Mouse (Mus musculus): ENCODE results near the gene Stambpl1.

The Stambpl1 gene

DNA sequence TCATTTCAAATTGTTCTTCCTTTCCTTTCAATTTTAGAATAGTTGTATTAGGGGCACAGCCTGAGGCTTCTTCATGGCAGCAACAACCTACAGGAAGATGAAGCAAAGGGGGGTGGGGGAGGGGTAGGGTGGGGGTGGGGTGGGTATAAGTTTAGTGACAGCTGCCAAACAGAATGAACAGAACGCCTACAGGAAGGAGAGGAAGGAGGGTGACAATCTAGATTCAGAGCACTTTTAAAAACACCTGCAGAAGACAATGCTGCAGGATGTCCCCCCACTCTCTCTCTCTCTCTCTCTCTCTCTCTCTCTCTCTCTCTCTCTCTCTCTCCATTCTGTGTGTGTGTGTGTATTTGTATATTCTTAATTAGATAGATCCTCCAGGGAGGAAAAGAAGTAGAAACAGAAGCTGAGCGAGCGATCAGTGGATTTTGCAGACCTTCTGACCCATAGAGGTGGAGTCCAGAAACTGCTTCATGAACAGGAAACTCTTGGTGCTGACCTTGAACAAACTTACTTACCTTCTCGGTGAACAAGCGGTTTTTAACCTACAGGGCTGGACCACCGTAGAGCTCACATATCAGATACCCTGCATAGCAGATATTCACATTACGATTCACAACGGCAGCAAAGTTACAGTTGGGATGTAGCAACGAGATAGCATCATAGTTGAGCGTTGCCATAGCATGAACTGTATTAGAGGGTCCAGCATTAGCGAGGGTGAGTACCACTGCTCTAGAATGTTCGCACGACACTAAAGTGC is 95.8 kb downstream of the Stambpl1 start:
- no peak for DNase-seq

DNA sequence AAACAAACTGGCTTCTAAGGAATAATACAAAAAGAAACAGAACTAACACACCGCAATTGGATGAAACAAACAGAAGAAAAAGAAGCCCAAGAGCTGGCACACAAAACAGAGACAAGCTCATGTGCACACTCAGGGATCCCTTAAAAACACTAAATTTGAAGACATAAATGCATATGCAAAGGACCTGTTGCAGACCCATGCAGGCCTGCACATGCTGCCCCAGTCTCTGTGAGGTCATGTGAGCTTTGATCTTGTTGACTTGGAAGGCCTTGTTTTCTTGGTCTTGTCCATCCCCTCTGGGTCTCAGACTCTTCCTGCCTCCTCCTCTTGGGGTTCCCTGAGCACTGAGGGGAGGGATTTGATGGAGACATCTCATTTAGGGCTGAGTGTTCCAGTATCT is 96.7 kb downstream of the Stambpl1 start:
- DNase-seq: no peak
